ENCODE assay signal across 17 mouse cellular contexts in the genomic region with DNA sequence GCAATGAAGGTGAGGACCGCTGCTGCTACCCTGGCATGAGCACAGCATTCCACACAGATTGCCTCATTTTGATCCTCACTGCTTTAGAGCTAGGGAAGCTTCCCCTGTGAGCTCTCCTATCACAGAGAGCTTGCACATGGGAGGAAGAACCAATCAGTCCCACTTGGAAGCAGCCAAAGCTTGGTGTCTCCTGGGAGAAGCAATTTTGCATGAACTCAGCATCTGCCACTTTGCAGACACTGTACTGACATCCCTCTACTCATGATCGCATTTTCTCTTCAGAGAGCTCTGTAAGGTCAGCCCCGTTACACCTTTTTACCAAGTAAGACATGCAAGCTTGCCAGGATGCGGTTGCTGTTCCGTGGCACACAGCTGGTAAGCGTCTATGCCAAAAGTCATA.
DNase-seq lines count a peak whose midpoint lies in the region; ATAC-seq lines count a peak whose summit lies in the region.
"Had no signal": no experiment of that assay in that cellular context is flagged by ENCODE, and none has a peak within 500 bp of the region (broad histone marks: within the 10 kb centered on the region; RNA-seq: fewer than 3 reads in every experiment).

No protein-coding gene starts in this region.

- H3K4me1 ChIP-seq in embryonic facial prominence, embryonic 14.5 days (ENCODE audit: control insufficient read depth, insufficient read depth, low read length) = no peaks in the 10 kb centered on the region
- H3K4me1 ChIP-seq in embryonic facial prominence, embryonic 10.5 days = peaks cover 21% of the 10 kb centered on the region
- peaks cover 20% of the 10 kb centered on the region for H3K4me1 ChIP-seq in heart, embryonic 12.5 days (replicated peaks)
- no peaks in the 10 kb centered on the region for H3K4me1 ChIP-seq in megakaryocyte, embryonic 14.5 days
- H3K4me1 ChIP-seq: forebrain, embryonic 15.5 days; heart, embryonic 15.5 days had no signal

- DNase-seq in embryonic facial prominence, embryonic 14.5 days (ENCODE audit: low spot score) = peak; percentile 28
- no peak for DNase-seq in embryonic facial prominence, embryonic 10.5 days (ENCODE audit: low spot score)
- peak; percentile 2 to 22 for DNase-seq in heart, postnatal 10 days
- DNase-seq: adrenal gland, postnatal 25 days; cerebellum, adult 11-12 months; cerebellum, adult 9-10 months; gastrocnemius, postnatal 36 days; kidney, adult 2 months had no signal

- H3K27me3 ChIP-seq in embryonic facial prominence, embryonic 14.5 days (replicated peaks; ENCODE audit: control insufficient read depth, insufficient read depth, low read length) = no peaks in the 10 kb centered on the region
- H3K27me3 ChIP-seq in embryonic facial prominence, embryonic 10.5 days (replicated peaks; ENCODE audit: low read depth, poor library complexity, severe bottlenecking) = peaks cover 77% of the 10 kb centered on the region
- 0 out of 2 replicates have a peak, but pooled peaks cover 3% of the 10 kb centered on the region for H3K27me3 ChIP-seq in heart, embryonic 12.5 days (replicated peaks)
- no peaks in the 10 kb centered on the region for H3K27me3 ChIP-seq in megakaryocyte, embryonic 14.5 days (replicated peaks)
- H3K27me3 ChIP-seq: forebrain, embryonic 15.5 days; heart, embryonic 15.5 days had no signal

- no peak overlapping the region for H3K9ac ChIP-seq in embryonic facial prominence, embryonic 14.5 days (ENCODE audit: low read depth, low read length)
- no peak overlapping the region for H3K9ac ChIP-seq in heart, embryonic 12.5 days
- H3K9ac ChIP-seq: forebrain, embryonic 15.5 days; heart, embryonic 15.5 days; hindbrain, embryonic 14.5 days had no signal

- no peaks in the 10 kb centered on the region for H3K9me3 ChIP-seq in embryonic facial prominence, embryonic 14.5 days (ENCODE audit: control insufficient read depth, low read length)
- no peaks in the 10 kb centered on the region for H3K9me3 ChIP-seq in embryonic facial prominence, embryonic 10.5 days
- no peaks in the 10 kb centered on the region for H3K9me3 ChIP-seq in heart, embryonic 12.5 days (replicated peaks)
- peaks cover 40% of the 10 kb centered on the region for H3K9me3 ChIP-seq in megakaryocyte, embryonic 14.5 days
- H3K9me3 ChIP-seq: forebrain, embryonic 15.5 days; heart, embryonic 15.5 days had no signal

- no peak overlapping the region for H3K27ac ChIP-seq in embryonic facial prominence, embryonic 14.5 days (replicated peaks; ENCODE audit: low read depth, low read length)
- no peak overlapping the region for H3K27ac ChIP-seq in embryonic facial prominence, embryonic 10.5 days (replicated peaks)
- no peak overlapping the region for H3K27ac ChIP-seq in heart, embryonic 12.5 days (ENCODE audit: poor library complexity, severe bottlenecking)
- H3K27ac ChIP-seq: forebrain, embryonic 15.5 days; heart, adult 2 months; heart, embryonic 15.5 days; hindbrain, embryonic 14.5 days had no signal

- 67% methylated on average over 6 of the region's 6 CpGs for WGBS in embryonic facial prominence, embryonic 14.5 days
- WGBS in embryonic facial prominence, embryonic 10.5 days = 83% methylated on average over 6 of the region's 6 CpGs
- WGBS in heart, embryonic 12.5 days = 69% methylated on average over 6 of the region's 6 CpGs

- ATAC-seq in embryonic facial prominence, embryonic 14.5 days (ENCODE audit: low read depth) = peak; percentile 53; the same call in 1 of the 2 replicates
- ATAC-seq in heart, embryonic 12.5 days (ENCODE audit: insufficient number of reproducible peaks, low FRiP score) = no peak
- ATAC-seq in megakaryocyte, adult 5-6 weeks (ENCODE audit: poor library complexity, severe bottlenecking) = no peak
- no peak for ATAC-seq in CD4-positive, CD25-positive, alpha-beta regulatory T cell, adult 4 months
- ATAC-seq: forebrain, embryonic 15.5 days; intestine, embryonic 16.5 days had no signal

- no peaks in the 10 kb centered on the region for H3K36me3 ChIP-seq in embryonic facial prominence, embryonic 14.5 days (ENCODE audit: control insufficient read depth, insufficient read depth, low read length)
- no peaks in the 10 kb centered on the region for H3K36me3 ChIP-seq in embryonic facial prominence, embryonic 10.5 days (replicated peaks)
- H3K36me3 ChIP-seq in heart, embryonic 12.5 days = no peaks in the 10 kb centered on the region
- H3K36me3 ChIP-seq in megakaryocyte, embryonic 14.5 days (replicated peaks; ENCODE audit: low read length) = no peaks in the 10 kb centered on the region
- H3K36me3 ChIP-seq: forebrain, embryonic 15.5 days; heart, embryonic 15.5 days had no signal

- intact Hi-C loops in heart, postnatal 10 days (cut with DNase I) = no loop called here

- no peak overlapping the region for H3K4me3 ChIP-seq in embryonic facial prominence, embryonic 14.5 days (ENCODE audit: low read depth, low read length)
- no peak overlapping the region for H3K4me3 ChIP-seq in embryonic facial prominence, embryonic 10.5 days
- no peak overlapping the region for H3K4me3 ChIP-seq in heart, embryonic 12.5 days
- H3K4me3 ChIP-seq in megakaryocyte, embryonic 14.5 days (replicated peaks) = peak overlapping the region; percentile 40
- H3K4me3 ChIP-seq: forebrain, embryonic 15.5 days; heart, adult 2 months; heart, embryonic 15.5 days had no signal

- H3K4me2 ChIP-seq in embryonic facial prominence, embryonic 14.5 days (ENCODE audit: low read depth, low read length) = no peak overlapping the region
- no peak overlapping the region for H3K4me2 ChIP-seq in heart, embryonic 12.5 days
- H3K4me2 ChIP-seq: forebrain, embryonic 15.5 days; heart, embryonic 15.5 days; hindbrain, embryonic 14.5 days had no signal
